Mouse (Mus musculus) heart, adult 11 months (tissue): ENCODE results near the gene Fam19a2.

ENCODE experiments used
- DNase-seq: peaks from one replicate; pipeline ENCODE4 v3.0.0; 2022

The Fam19a2 gene

GRCm38 (mm10) chr10:123263876-123264309 lies at the start of gene Fam19a2:
Gene Fam19a2, plus strand, starts transcription at chr10:123263996.
- DNase-seq, result peak; percentile 76

GRCm38 (mm10) chr10:123222785-123223184 lies 41.0 kb upstream of the Fam19a2 start:
- no peak for DNase-seq

GRCm38 (mm10) chr10:123229420-123229819 lies 34.4 kb upstream of the Fam19a2 start:
- DNase-seq, result no peak

- DNase-seq, result no peak
Measured at GRCm38 (mm10) chr10:123248063-123248462, 15.7 kb upstream of the Fam19a2 start.

- DNase-seq, result no peak
Measured at GRCm38 (mm10) chr10:123251904-123252303, 11.9 kb upstream of the Fam19a2 start.

- DNase-seq, result no peak
Measured at GRCm38 (mm10) chr10:123254299-123254698, 9.5 kb upstream of the Fam19a2 start.

GRCm38 (mm10) chr10:123255674-123256348 lies 8.0 kb upstream of the Fam19a2 start:
- DNase-seq, result no peak

- peak; percentile 83 for DNase-seq
Measured at GRCm38 (mm10) chr10:123264461-123265191, 830 bp downstream of the Fam19a2 start.

GRCm38 (mm10) chr10:123265241-123265790 lies 1.5 kb downstream of the Fam19a2 start:
- peak; percentile 81 for DNase-seq

- peak; percentile 37 for DNase-seq
Measured at GRCm38 (mm10) chr10:123268568-123268967, 4.8 kb downstream of the Fam19a2 start.

- no peak for DNase-seq
Measured at GRCm38 (mm10) chr10:123274554-123274953, 10.8 kb downstream of the Fam19a2 start.

- no peak for DNase-seq
Measured at GRCm38 (mm10) chr10:123307300-123307699, 43.5 kb downstream of the Fam19a2 start.

- no peak for DNase-seq
Measured at GRCm38 (mm10) chr10:123326271-123326670, 62.5 kb downstream of the Fam19a2 start.

GRCm38 (mm10) chr10:123341280-123341679 lies 77.5 kb downstream of the Fam19a2 start:
- DNase-seq, result peak; percentile 40

- DNase-seq, result peak; percentile 50
Measured at GRCm38 (mm10) chr10:123342591-123343236, 78.9 kb downstream of the Fam19a2 start.

- DNase-seq, result peak; percentile 34
Measured at GRCm38 (mm10) chr10:123346301-123346700, 82.5 kb downstream of the Fam19a2 start.

GRCm38 (mm10) chr10:123353667-123354066 lies 89.9 kb downstream of the Fam19a2 start:
- DNase-seq, result peak; percentile 27

- DNase-seq, result peak; percentile 60
Measured at GRCm38 (mm10) chr10:123357010-123357409, 93.2 kb downstream of the Fam19a2 start.

- DNase-seq, result peak; percentile 51
Measured at GRCm38 (mm10) chr10:123360492-123360891, 96.7 kb downstream of the Fam19a2 start.

- DNase-seq, result no peak
Measured at GRCm38 (mm10) chr10:123364628-123365027, 100.8 kb downstream of the Fam19a2 start.

- DNase-seq, result no peak
Measured at GRCm38 (mm10) chr10:123367152-123367864, 103.5 kb downstream of the Fam19a2 start.

GRCm38 (mm10) chr10:123383277-123383676 lies 119.5 kb downstream of the Fam19a2 start:
- DNase-seq, result no peak

- peak; percentile 14 for DNase-seq
Measured at GRCm38 (mm10) chr10:123385641-123386040, 121.8 kb downstream of the Fam19a2 start.
